Mouse (Mus musculus) spleen, adult 2 months (tissue): ENCODE results near the gene Cbx1.

Source experiments
- CTCF ChIP-seq: fragments of 200-500 bp; IDR thresholded peaks from 2 replicates; pipeline ENCODE4 v1.5.1; 2011; ENCODE audit warnings: mild to moderate bottlenecking, inconsistent platforms; ENCODE audit not compliant: insufficient read depth, insufficient read length, insufficient replicate concordance; ENCODE audit errors: extremely low read depth
- POLR2A ChIP-seq: fragments of 200-500 bp; IDR thresholded peaks from 2 replicates; pipeline ENCODE4 v1.6.1; 2011; ENCODE audit warnings: low read depth, low read length, inconsistent platforms

DNA sequence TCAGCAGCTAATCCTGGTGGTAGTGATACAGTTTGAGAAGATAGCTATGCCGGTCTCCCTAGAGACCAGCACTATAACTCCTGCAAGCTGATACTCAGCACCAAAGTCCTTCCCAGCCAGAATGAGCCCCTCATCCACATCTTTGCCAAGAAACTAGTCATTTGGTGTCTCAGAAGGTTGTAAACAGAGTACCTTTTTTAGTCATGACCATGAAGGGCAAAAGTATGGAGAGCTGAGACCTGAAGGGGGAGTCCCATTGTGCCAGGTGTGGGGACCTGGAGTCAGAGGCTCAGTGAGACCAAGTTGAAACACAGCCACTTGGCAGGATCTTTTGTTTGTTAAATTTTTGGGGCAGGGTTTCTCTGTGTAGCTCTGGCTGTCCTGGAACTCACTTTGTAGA lies 45.2 kb downstream of the Cbx1 start:
- no peak for TF ChIP-seq CTCF
- no peak for TF ChIP-seq POLR2A
